Mouse (Mus musculus): Measurements from ENCODE around the gene Ctdsp2. TPM values are rescaled to one million over a fixed set of nuclear protein-coding genes. Genes with fewer than 3 reads are reported as not detected.

Ctdsp2 gene
- polyA plus RNA-seq, 1 experiment from 2014 or later = 109 TPM

DNA sequence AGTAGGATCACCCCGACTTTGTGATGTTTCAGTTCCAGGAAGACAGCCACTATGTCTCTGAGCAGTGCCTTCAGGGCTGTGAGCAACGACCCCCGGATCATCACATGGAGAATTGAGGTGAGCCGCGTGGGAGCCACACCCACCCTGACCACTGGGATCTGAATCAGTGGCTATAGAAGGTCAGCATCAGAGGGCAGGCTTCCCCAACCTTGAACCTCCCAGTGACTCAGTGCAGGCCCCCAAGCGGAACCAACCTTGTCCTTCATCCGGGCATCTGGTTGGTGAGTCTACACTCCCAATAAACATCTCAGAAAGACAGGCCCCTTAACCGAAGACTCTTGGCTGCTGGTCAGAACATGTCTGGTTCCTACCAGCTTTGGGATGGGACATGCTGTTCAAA is 24.8 kb downstream of the Ctdsp2 start:
- Histone ChIP-seq H3K36me3 (ENCODE audit: control insufficient read depth, insufficient read depth, low read length) (peaks cover 25% of the 10 kb centered on the region), H3K4me1 (ENCODE audit: control insufficient read depth, insufficient read depth, low read length) (no peaks in the 10 kb centered on the region), H3K27ac (replicated peaks; ENCODE audit: low read depth, low read length) (no peak overlapping the region), H3K4me2 (ENCODE audit: low read depth, low read length) (no peak overlapping the region), H3K4me3 (ENCODE audit: low read depth, low read length) (no peak overlapping the region), H3K27me3 (replicated peaks; ENCODE audit: control insufficient read depth, insufficient read depth, low read length) (no peaks in the 10 kb centered on the region), H3K9me3 (ENCODE audit: control insufficient read depth, low read length) (no peaks in the 10 kb centered on the region), H3K9ac (ENCODE audit: low read depth, low read length) (no peak overlapping the region)
- DNase-seq (ENCODE audit: low spot score) = no peak
- 82% methylated on average over 8 of the region's 8 CpGs for WGBS
- no peak for ATAC-seq (ENCODE audit: low read depth)

DNA sequence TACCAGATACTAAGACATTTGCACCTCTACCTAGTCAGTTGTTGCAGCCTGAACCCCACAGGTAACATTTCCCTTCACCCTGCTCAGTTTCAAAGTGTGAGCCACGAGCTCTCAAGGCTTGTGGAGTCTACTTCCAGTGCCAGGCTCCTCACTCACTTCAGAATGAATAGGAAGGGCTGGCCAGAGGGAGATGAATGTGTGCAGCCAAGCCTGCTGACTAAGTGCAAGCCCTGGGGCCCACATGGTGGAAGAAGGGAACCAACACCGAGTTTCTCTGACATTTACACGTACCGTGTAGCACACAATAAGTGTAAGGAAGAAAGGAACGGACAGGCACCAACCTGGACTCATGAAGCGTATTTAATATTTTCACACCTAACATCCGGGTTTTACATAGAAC is 25.3 kb downstream of the Ctdsp2 start:
- no peaks in the 10 kb centered on the region for H3K9me3 ChIP-seq (ENCODE audit: control insufficient read depth, low read length)
- H3K4me2 ChIP-seq (ENCODE audit: low read depth, low read length) = no peak overlapping the region
- DNase-seq (ENCODE audit: low spot score) = no peak
- H3K27me3 ChIP-seq (replicated peaks; ENCODE audit: control insufficient read depth, insufficient read depth, low read length) = no peaks in the 10 kb centered on the region
- ATAC-seq (ENCODE audit: low read depth) = no peak
- no peak overlapping the region for H3K9ac ChIP-seq (ENCODE audit: low read depth, low read length)
- H3K36me3 ChIP-seq (ENCODE audit: control insufficient read depth, insufficient read depth, low read length) = peaks cover 20% of the 10 kb centered on the region
- no peak overlapping the region for H3K27ac ChIP-seq (replicated peaks; ENCODE audit: low read depth, low read length)
- H3K4me1 ChIP-seq (ENCODE audit: control insufficient read depth, insufficient read depth, low read length) = no peaks in the 10 kb centered on the region
- no peak overlapping the region for H3K4me3 ChIP-seq (ENCODE audit: low read depth, low read length)
- 81% methylated on average over 7 of the region's 7 CpGs for WGBS

DNA sequence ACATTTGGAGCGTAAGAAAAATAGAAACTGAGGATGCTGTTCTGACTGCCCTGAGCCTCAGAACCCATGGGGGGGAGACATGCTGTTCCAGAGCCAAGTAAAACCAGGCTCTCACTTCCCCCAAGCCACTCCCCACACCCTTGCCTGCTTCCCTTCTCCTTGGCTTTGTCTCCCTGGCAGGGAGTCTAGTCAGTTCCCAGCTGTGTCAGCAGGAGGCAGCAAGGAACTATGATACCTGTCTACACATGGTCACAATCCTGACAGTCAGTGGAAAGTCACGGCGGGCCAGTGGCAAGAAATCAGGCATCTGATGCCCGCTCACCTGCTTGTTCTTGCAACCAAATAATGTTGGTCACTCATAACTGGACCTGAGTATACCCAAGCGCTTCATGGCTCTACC is 38.0 kb downstream of the Ctdsp2 start:
- H3K9ac ChIP-seq (ENCODE audit: low read depth, low read length) = 0 out of 2 replicates have a peak overlapping the region, but pooled peaks have one; percentile 6
- no peaks in the 10 kb centered on the region for H3K27me3 ChIP-seq (replicated peaks; ENCODE audit: control insufficient read depth, insufficient read depth, low read length)
- no peaks in the 10 kb centered on the region for H3K9me3 ChIP-seq (ENCODE audit: control insufficient read depth, low read length)
- H3K4me3 ChIP-seq (ENCODE audit: low read depth, low read length) = no peak overlapping the region
- peak; percentile 17; the same call in 1 of the 2 replicates for ATAC-seq (ENCODE audit: low read depth)
- WGBS = 53% methylated on average over 5 of the region's 5 CpGs
- H3K4me2 ChIP-seq (ENCODE audit: low read depth, low read length) = no peak overlapping the region
- H3K36me3 ChIP-seq (ENCODE audit: control insufficient read depth, insufficient read depth, low read length) = no peaks in the 10 kb centered on the region
- no peak overlapping the region; the same call in 1 of the 2 replicates for H3K27ac ChIP-seq (replicated peaks; ENCODE audit: low read depth, low read length)
- no peaks in the 10 kb centered on the region for H3K4me1 ChIP-seq (ENCODE audit: control insufficient read depth, insufficient read depth, low read length)
- DNase-seq (ENCODE audit: low spot score) = peak; percentile 45

DNA sequence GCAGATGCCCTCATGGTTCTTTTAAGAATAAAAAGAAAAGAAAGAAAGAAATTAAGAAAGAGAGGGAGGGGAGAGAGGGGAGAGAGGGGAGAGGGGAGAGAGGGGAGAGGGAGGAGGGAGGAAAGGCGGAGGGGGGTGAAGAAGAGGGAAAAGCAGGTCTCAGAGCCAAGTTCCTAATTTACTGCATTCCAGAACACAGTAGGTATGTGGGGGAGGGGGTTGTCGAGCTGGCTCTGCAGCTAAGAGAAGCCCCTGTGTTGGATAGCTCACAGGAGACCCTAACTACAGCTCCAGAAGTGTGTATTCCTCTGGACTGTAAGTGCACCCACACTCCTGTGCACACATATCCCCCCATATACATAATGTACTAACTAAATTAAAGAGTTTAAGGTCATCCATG is 38.6 kb downstream of the Ctdsp2 start:
- Histone ChIP-seq H3K36me3 (ENCODE audit: control insufficient read depth, insufficient read depth, low read length) (0 out of 2 replicates have a peak, but pooled peaks cover 4% of the 10 kb centered on the region), H3K4me1 (ENCODE audit: control insufficient read depth, insufficient read depth, low read length) (no peaks in the 10 kb centered on the region), H3K4me2 (ENCODE audit: low read depth, low read length) (no peak overlapping the region), H3K27ac (replicated peaks; ENCODE audit: low read depth, low read length) (no peak overlapping the region; the same call in 1 of the 2 replicates), H3K27me3 (replicated peaks; ENCODE audit: control insufficient read depth, insufficient read depth, low read length) (no peaks in the 10 kb centered on the region), H3K9ac (ENCODE audit: low read depth, low read length) (no peak overlapping the region), H3K9me3 (ENCODE audit: control insufficient read depth, low read length) (no peaks in the 10 kb centered on the region), H3K4me3 (ENCODE audit: low read depth, low read length) (no peak overlapping the region)
- DNase-seq (ENCODE audit: low spot score) = peak; percentile 44
- 24% methylated on average over 2 of the region's 2 CpGs for WGBS
- peak; percentile 48; the same call in 1 of the 2 replicates for ATAC-seq (ENCODE audit: low read depth)

DNA sequence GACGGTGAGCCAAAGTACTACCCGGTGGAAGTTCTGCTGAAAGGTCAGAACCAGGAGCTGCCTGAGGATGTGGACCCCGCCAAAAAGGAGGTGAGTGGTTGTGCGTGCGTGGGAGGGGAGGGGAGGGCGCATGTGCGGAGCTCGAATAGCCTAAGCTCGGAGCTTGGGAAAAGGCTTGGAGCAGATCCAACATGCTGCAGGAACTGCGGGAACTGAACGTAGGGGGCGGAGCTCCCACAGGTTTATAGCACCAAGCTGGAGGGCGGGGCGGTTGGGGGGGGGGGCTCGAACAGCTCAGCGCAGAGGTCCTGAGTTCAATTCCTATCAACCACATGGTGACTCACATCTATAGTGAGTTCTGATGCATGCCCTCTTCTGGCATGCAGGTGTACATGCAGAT is 39.9 kb downstream of the Ctdsp2 start:
- no peaks in the 10 kb centered on the region for H3K4me1 ChIP-seq (ENCODE audit: control insufficient read depth, insufficient read depth, low read length)
- WGBS = 70% methylated on average over 16 of the region's 16 CpGs

DNA sequence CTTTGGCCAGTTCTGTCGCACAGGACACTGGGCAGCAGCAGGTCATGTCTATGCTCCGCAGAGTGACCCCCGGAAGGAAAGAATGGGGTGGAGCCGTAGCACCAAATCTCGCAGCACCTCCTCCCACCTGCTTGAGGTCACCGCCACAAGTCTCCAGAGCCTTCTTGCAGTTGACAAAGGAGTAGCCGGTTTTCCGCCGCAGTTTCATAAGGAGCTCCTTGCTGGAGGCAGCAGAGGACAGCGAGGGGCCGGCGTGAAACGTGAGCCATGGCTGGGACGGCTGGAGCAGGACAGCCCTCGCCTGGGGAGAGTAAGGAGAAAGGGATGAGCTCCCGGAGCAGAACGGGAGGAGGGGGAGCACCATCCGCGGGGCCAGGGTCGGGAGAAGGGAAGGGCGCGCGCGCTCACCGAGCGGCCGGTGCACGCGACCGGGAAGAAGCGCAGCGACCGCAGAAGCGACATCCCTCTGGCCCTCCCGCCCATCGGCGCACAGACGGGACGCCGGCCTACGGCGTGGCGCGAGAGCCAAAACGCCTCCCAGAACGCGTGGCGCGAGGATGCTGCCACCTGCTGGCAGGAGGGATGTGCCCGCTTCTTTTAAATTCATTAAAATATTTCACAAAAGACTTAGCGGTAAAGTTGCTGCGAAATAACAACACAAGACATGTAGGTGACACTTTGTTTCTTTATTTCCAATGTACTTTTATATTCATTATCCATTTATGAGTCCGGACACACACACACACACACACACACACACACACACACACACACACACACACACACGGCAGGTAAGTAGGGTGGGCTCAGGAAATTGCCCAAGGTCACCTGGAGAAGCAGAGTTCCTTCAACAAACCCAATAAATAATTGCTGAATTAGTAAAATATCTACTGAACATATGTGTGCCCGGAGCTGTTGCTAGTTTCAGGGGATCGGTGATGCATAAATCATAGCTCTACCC is 52.1 kb downstream of the Ctdsp2 start, which contains the start of gene Tsfm:
TSS of gene Tsfm (minus strand) at position 505 of the 961 bp plus-strand sequence.
- H3K27me3 ChIP-seq (replicated peaks; ENCODE audit: control insufficient read depth, insufficient read depth, low read length) = no peaks in the 10 kb centered on the region
- H3K36me3 ChIP-seq (ENCODE audit: control insufficient read depth, insufficient read depth, low read length) = peaks cover 38% of the 10 kb centered on the region
- H3K9me3 ChIP-seq (ENCODE audit: control insufficient read depth, low read length) = no peaks in the 10 kb centered on the region
- peak within 1 kb of the TSS; percentile 81 for H3K9ac ChIP-seq (ENCODE audit: low read depth, low read length)
- H3K27ac ChIP-seq (replicated peaks; ENCODE audit: low read depth, low read length) = peak within 1 kb of the TSS; percentile 42
- DNase-seq (ENCODE audit: low spot score) = peak; percentile 94
- peak within 1 kb of the TSS; percentile 70 for H3K4me3 ChIP-seq (ENCODE audit: low read depth, low read length)
- H3K4me2 ChIP-seq (ENCODE audit: low read depth, low read length) = peak within 1 kb of the TSS; percentile 90
- peak; percentile 91 for ATAC-seq (ENCODE audit: low read depth)
- H3K4me1 ChIP-seq (ENCODE audit: control insufficient read depth, insufficient read depth, low read length) = no peaks in the 10 kb centered on the region
- 7% methylated on average over 44 of the region's 56 CpGs for WGBS

More for the DNA sequence above, 39.9 kb downstream of the Ctdsp2 start:
- H3K4me3 ChIP-seq (ENCODE audit: low read depth, low read length) = no peak overlapping the region
- peaks cover 17% of the 10 kb centered on the region for H3K36me3 ChIP-seq (ENCODE audit: control insufficient read depth, insufficient read depth, low read length)
- H3K4me2 ChIP-seq (ENCODE audit: low read depth, low read length) = no peak overlapping the region
- no peak overlapping the region for H3K27ac ChIP-seq (replicated peaks; ENCODE audit: low read depth, low read length)
- DNase-seq (ENCODE audit: low spot score) (no peak), ATAC-seq (ENCODE audit: low read depth) (no peak)
- H3K27me3 ChIP-seq (replicated peaks; ENCODE audit: control insufficient read depth, insufficient read depth, low read length) = no peaks in the 10 kb centered on the region
- H3K9me3 ChIP-seq (ENCODE audit: control insufficient read depth, low read length) = no peaks in the 10 kb centered on the region
- H3K9ac ChIP-seq (ENCODE audit: low read depth, low read length) = no peak overlapping the region

DNA sequence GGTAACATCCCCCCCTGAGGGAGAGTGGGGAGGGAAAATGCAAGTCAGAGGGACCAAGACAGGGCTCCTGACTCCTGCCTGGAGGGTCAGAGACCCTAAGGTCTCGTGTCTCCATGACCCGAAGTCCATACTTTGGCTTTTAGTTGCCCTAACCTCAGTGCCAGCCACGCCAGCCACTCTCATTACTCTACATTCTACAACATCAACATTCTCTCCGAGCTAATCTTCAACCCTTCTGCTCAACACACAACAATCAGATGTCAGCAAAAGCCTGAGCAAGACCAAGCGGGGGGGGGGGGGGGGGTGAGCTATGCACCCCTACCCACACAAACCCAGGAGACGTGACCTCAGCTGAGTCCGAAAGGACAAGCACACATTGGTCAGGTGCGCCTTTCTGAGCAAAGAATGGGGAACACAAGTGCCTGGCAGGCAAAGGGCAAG is 54.8 kb downstream of the Ctdsp2 start:
- DNase-seq (ENCODE audit: low spot score) (no peak), ATAC-seq (ENCODE audit: low read depth) (no peak)
- H3K27me3 ChIP-seq (replicated peaks; ENCODE audit: control insufficient read depth, insufficient read depth, low read length) = no peaks in the 10 kb centered on the region
- H3K27ac ChIP-seq (replicated peaks; ENCODE audit: low read depth, low read length) = no peak overlapping the region
- peaks cover 11% of the 10 kb centered on the region; the same call in 1 of the 2 replicates for H3K36me3 ChIP-seq (ENCODE audit: control insufficient read depth, insufficient read depth, low read length)
- no peak overlapping the region for H3K4me3 ChIP-seq (ENCODE audit: low read depth, low read length)
- H3K4me2 ChIP-seq (ENCODE audit: low read depth, low read length) = no peak overlapping the region
- no peak overlapping the region for H3K9ac ChIP-seq (ENCODE audit: low read depth, low read length)
- H3K9me3 ChIP-seq (ENCODE audit: control insufficient read depth, low read length) = no peaks in the 10 kb centered on the region
- WGBS = 86% methylated on average over 8 of the region's 8 CpGs
- H3K4me1 ChIP-seq (ENCODE audit: control insufficient read depth, insufficient read depth, low read length) = no peaks in the 10 kb centered on the region

DNA sequence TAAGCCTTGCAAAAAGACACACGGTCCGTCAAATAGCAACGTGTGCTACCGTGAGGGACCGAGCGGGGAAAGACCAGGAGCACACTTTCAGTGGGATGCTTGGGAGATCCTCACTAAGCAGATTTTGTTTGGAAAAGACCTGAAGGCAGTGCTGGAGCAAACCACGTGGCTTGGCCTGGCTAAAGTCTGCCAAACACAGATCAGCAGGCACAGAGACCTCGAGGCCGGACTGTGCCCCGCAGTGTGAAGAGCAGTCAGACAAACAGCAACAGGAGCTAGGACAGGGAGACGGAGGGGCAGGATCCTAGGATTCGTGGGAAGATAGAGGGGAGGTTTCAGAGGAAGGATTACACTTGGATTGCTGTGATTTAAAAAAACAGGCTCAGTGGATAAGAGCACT is 57.8 kb downstream of the Ctdsp2 start:
- no peaks in the 10 kb centered on the region; the same call in 1 of the 2 replicates for H3K4me1 ChIP-seq (ENCODE audit: control insufficient read depth, insufficient read depth, low read length)
- H3K36me3 ChIP-seq (ENCODE audit: control insufficient read depth, insufficient read depth, low read length) = no peaks in the 10 kb centered on the region
- no peaks in the 10 kb centered on the region for H3K9me3 ChIP-seq (ENCODE audit: control insufficient read depth, low read length)
- H3K4me2 ChIP-seq (ENCODE audit: low read depth, low read length) = no peak overlapping the region
- DNase-seq (ENCODE audit: low spot score) (no peak), ATAC-seq (ENCODE audit: low read depth) (no peak)
- H3K9ac ChIP-seq (ENCODE audit: low read depth, low read length) = no peak overlapping the region
- no peak overlapping the region for H3K4me3 ChIP-seq (ENCODE audit: low read depth, low read length)
- no peak overlapping the region for H3K27ac ChIP-seq (replicated peaks; ENCODE audit: low read depth, low read length)
- 87% methylated on average over 12 of the region's 12 CpGs for WGBS
- H3K27me3 ChIP-seq (replicated peaks; ENCODE audit: control insufficient read depth, insufficient read depth, low read length) = no peaks in the 10 kb centered on the region
